Mouse (Mus musculus) myocyte (in vitro differentiated cells): Measurements from ENCODE around the gene Coro1c. TPM values are rescaled to one million over a fixed set of nuclear protein-coding genes. Genes with fewer than 3 reads are reported as not detected.
A peak's percentile ranks its signal among the peaks of the same experiment; 100 is the strongest.

Experiments used
- H3K27me3 ChIP-seq: one replicate; pipeline ENCODE4 v1.6.1; 2011; ENCODE audit not compliant: control insufficient read depth, insufficient read depth, insufficient read length
- H3K36me3 ChIP-seq: one replicate; pipeline ENCODE4 v1.6.1; 2011; ENCODE audit not compliant: control insufficient read depth, insufficient read depth
- H3K4me2 ChIP-seq: one replicate; pipeline ENCODE4 v1.6.1; 2011; ENCODE audit warnings: low read depth, control low read depth
- H3K4me3 ChIP-seq: one replicate; pipeline ENCODE4 v1.5.1; 2011; ENCODE audit warnings: mild to moderate bottlenecking, control low read depth, moderate library complexity
- H3K79me2 ChIP-seq: one replicate; pipeline ENCODE4 v1.6.1; 2011; ENCODE audit not compliant: control insufficient read depth, insufficient read depth
- H3ac ChIP-seq: one replicate; pipeline ENCODE4 v1.6.1; 2011; ENCODE audit not compliant: control insufficient read depth, insufficient read length
- CEBPB ChIP-seq: IDR thresholded peaks from 2 replicates; pipeline ENCODE4 v1.6.1; 2011; ENCODE audit warnings: mild to moderate bottlenecking, moderate library complexity; ENCODE audit not compliant: poor library complexity, insufficient read depth, severe bottlenecking
- E2F4 ChIP-seq: IDR thresholded peaks from one replicate; pipeline ENCODE4 v1.6.1; 2011; ENCODE audit warnings: mild to moderate bottlenecking, control low read depth, moderate library complexity; ENCODE audit not compliant: insufficient read depth
- MAX ChIP-seq: IDR thresholded peaks from one replicate; pipeline ENCODE4 v1.6.1; 2011; ENCODE audit warnings: low read depth, mild to moderate bottlenecking, control low read depth
- MYOD1 ChIP-seq, 3 experiments: IDR thresholded peaks; one replicate each; pipeline ENCODE4 v1.6.1; 2011; ENCODE audit warnings: control low read depth in 2 of 3, low read depth in 2 of 3, mild to moderate bottlenecking in 2 of 3, moderate library complexity in 1 of 3; ENCODE audit not compliant: insufficient read length in 2 of 3, control insufficient read depth in 1 of 3
- MYOG ChIP-seq, 3 experiments: IDR thresholded peaks; one replicate each; pipeline ENCODE4 v1.6.1; 2011; ENCODE audit warnings: control low read depth in 2 of 3, low read depth in 2 of 3, mild to moderate bottlenecking in 2 of 3; ENCODE audit not compliant: insufficient read length in 2 of 3, control insufficient read depth in 1 of 3, insufficient read depth in 1 of 3
- POLR2A ChIP-seq: IDR thresholded peaks from one replicate; pipeline ENCODE4 v1.6.1; 2011; ENCODE audit warnings: low read depth, mild to moderate bottlenecking, control low read depth, moderate library complexity; ENCODE audit not compliant: insufficient read length
- POLR2AphosphoS2 ChIP-seq: IDR thresholded peaks from one replicate; pipeline ENCODE4 v1.6.1; 2011; ENCODE audit warnings: low read depth, control low read depth; ENCODE audit not compliant: insufficient read length
- REST ChIP-seq: IDR thresholded peaks from one replicate; pipeline ENCODE4 v1.6.1; 2011; ENCODE audit warnings: mild to moderate bottlenecking, control low read depth, moderate library complexity; ENCODE audit not compliant: insufficient read depth, insufficient read length
- SRF ChIP-seq: IDR thresholded peaks from one replicate; pipeline ENCODE4 v1.6.1; 2011; ENCODE audit warnings: low read depth; ENCODE audit not compliant: control insufficient read depth, insufficient read length
- TCF12 ChIP-seq: IDR thresholded peaks from one replicate; pipeline ENCODE4 v1.6.1; 2011; ENCODE audit warnings: mild to moderate bottlenecking, control low read depth; ENCODE audit not compliant: poor library complexity, insufficient read depth, severe bottlenecking
- TCF3 ChIP-seq: IDR thresholded peaks from one replicate; pipeline ENCODE4 v1.6.1; 2011; ENCODE audit warnings: low read depth, control low read depth; ENCODE audit not compliant: insufficient read length
- USF1 ChIP-seq: IDR thresholded peaks from one replicate; pipeline ENCODE4 v1.6.1; 2011; ENCODE audit warnings: low read depth, mild to moderate bottlenecking, control low read depth, moderate library complexity
- polyA plus RNA-seq: library from polyadenylated mRNA; unstranded; fragments of >200 nt; fragmentation: generic; extraction: Trizol; gene quantifications from one replicate; pipeline ENCODE4 v1.2.1, GENCODE M21; 2012; ENCODE audit warnings: missing spikeins

Gene Coro1c
- polyA plus RNA-seq, 1 experiment, result 58.9 TPM

GRCm38 (mm10) chr5:113882566-113883383 lies 25.8 kb downstream of the Coro1c start:
- Histone ChIP-seq H3K79me2 (peaks cover 78% of the 10 kb centered on the region), H3K36me3 (peaks cover 18% of the 10 kb centered on the region), H3ac (no peak overlapping the region), H3K4me3 (no peak overlapping the region), H3K27me3 (no peaks in the 10 kb centered on the region), H3K4me2 (peak overlapping the region; percentile 61)
- TF ChIP-seq CEBPB, result no peak
- peak in 1 of 3 experiments; percentile 27 for TF ChIP-seq MYOG (IDR thresholded peaks at IDR 0.05; ENCODE audit: control insufficient read depth in 1 of 3, insufficient read depth in 1 of 3, insufficient read length in 2 of 3, low read depth in 2 of 3)
- TF ChIP-seq USF1, result no peak
- peak in 2 of 3 experiments; percentile 42 to 72 for TF ChIP-seq MYOD1 (IDR thresholded peaks at IDR 0.05; ENCODE audit: control insufficient read depth in 1 of 3, insufficient read length in 2 of 3, low read depth in 2 of 3)

DNA sequence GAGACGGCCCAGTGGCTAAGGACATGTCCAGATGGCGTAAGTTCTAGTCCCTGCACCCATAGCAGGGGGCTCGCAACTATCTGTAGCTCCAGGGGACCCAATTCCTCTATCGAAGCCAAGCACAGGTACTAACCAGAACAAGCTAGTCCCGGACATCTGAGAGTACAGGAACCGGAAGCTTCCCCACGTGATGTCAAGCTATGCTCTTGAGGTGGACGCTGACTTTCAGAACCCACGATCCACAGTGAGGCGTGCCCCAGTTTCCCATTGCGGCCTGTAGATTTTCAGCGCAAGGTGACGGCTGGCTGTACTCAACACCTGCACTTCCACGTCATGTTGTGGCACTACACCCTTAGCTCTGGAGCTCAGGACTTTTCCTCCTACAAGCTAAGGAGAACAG lies 27.4 kb downstream of the Coro1c start:
- peaks cover 18% of the 10 kb centered on the region for H3K36me3 ChIP-seq
- H3K4me3 ChIP-seq, result no peak overlapping the region
- H3K27me3 ChIP-seq, result no peaks in the 10 kb centered on the region
- H3K4me2 ChIP-seq, result no peak overlapping the region
- no peak overlapping the region for H3ac ChIP-seq
- TF ChIP-seq POLR2A (no peak), TCF3 (no peak), MYOD1 (IDR thresholded peaks at IDR 0.05; ENCODE audit: control insufficient read depth in 1 of 3, insufficient read length in 2 of 3, low read depth in 2 of 3) (no peak), MYOG (IDR thresholded peaks at IDR 0.05; ENCODE audit: control insufficient read depth in 1 of 3, insufficient read depth in 1 of 3, insufficient read length in 2 of 3, low read depth in 2 of 3) (no peak), REST (no peak), USF1 (no peak), SRF (no peak), POLR2AphosphoS2 (no peak), MAX (no peak), E2F4 (no peak), CEBPB (no peak), TCF12 (no peak)
- H3K79me2 ChIP-seq, result peaks cover 79% of the 10 kb centered on the region

GRCm38 (mm10) chr5:113878943-113879617 lies 29.5 kb downstream of the Coro1c start:
- no peak for TF ChIP-seq TCF3
- TF ChIP-seq MAX, result no peak
- TF ChIP-seq POLR2A, result no peak
- TF ChIP-seq MYOD1 (IDR thresholded peaks at IDR 0.05; ENCODE audit: control insufficient read depth in 1 of 3, insufficient read length in 2 of 3, low read depth in 2 of 3), result no peak
- TF ChIP-seq MYOG (IDR thresholded peaks at IDR 0.05; ENCODE audit: control insufficient read depth in 1 of 3, insufficient read depth in 1 of 3, insufficient read length in 2 of 3, low read depth in 2 of 3), result no peak
- TF ChIP-seq CEBPB, result no peak
- no peak for TF ChIP-seq USF1
- TF ChIP-seq REST, result no peak
- no peak for TF ChIP-seq E2F4
- TF ChIP-seq TCF12, result no peak
- TF ChIP-seq POLR2AphosphoS2, result no peak
- no peak for TF ChIP-seq SRF
- Histone ChIP-seq H3K4me3 (no peak overlapping the region), H3K27me3 (no peaks in the 10 kb centered on the region), H3K79me2 (peaks cover 70% of the 10 kb centered on the region), H3ac (no peak overlapping the region), H3K4me2 (no peak overlapping the region), H3K36me3 (peaks cover 18% of the 10 kb centered on the region)

DNA sequence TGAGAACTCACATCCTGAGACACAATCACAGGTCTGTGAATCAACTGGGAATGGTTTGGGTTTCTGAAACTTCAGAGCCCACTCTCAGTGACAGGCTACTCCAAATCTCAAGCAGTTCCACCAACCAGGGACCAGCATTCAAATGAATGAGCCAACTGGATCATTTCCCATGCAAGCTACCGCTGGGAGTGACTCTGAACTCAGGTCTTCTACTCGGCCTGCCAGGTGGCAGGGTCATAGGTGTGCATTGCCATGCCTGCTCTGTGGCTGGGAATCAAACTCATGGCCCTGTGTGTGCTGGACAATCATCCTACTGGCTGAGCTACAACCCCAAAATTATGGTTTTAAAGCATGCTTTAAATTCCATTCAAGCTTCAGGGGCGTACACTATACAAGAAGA lies 31.0 kb downstream of the Coro1c start:
- Histone ChIP-seq H3ac (no peak overlapping the region), H3K27me3 (no peaks in the 10 kb centered on the region), H3K36me3 (peaks cover 18% of the 10 kb centered on the region), H3K79me2 (peaks cover 66% of the 10 kb centered on the region), H3K4me2 (no peak overlapping the region), H3K4me3 (no peak overlapping the region)
- no peak for TF ChIP-seq USF1
- TF ChIP-seq TCF12, result no peak
- TF ChIP-seq POLR2A, result no peak
- TF ChIP-seq MAX, result no peak
- no peak for TF ChIP-seq REST
- no peak for TF ChIP-seq POLR2AphosphoS2
- TF ChIP-seq SRF, result no peak
- TF ChIP-seq MYOG (IDR thresholded peaks at IDR 0.05; ENCODE audit: control insufficient read depth in 1 of 3, insufficient read depth in 1 of 3, insufficient read length in 2 of 3, low read depth in 2 of 3), result no peak
- no peak for TF ChIP-seq E2F4
- TF ChIP-seq TCF3, result no peak
- no peak for TF ChIP-seq MYOD1 (IDR thresholded peaks at IDR 0.05; ENCODE audit: control insufficient read depth in 1 of 3, insufficient read length in 2 of 3, low read depth in 2 of 3)
- no peak for TF ChIP-seq CEBPB
